Mouse (Mus musculus): ENCODE measurements at regions not wholly inside any gene's neighbourhood (a gene's known extent, or its start where the extent isn't known, plus 50 kb on each side); places are given as distances from the start of the nearest gene placed in this dataset.
A peak's percentile ranks its signal among the peaks of the same experiment; 100 is the strongest.

DNA sequence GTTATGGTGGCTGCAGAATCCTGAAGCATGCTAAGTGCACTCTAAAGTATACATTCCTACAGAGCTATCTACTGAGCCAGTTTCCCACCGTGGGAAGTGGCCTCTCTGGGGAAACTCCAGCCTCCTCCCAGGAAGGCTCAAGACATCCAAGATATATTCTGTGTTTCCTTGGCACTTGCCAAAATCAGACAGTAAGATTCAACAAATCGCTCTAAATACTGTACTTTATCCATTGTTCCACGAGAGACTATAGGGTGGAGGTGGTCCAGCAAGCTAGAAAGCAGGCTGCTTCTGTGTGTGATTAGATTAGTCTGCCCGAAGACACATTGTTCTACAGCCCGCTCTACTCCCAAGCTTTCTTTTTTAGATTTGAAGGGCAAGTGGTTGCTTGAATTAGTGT, 250.5 kb downstream of the Gm11361 start:
- ATAC-seq (ENCODE audit: low FRiP score, low TSS enrichment) (no peak), DNase-seq (ENCODE audit: low spot score) (no peak)
- WGBS, result 14% methylated on average over 5 of the region's 5 CpGs
- H3K9me3 ChIP-seq (ENCODE audit: control insufficient read depth, low read length), result no peaks in the 10 kb centered on the region
- H3K9ac ChIP-seq (ENCODE audit: low read length), result no peak overlapping the region
- H3K4me2 ChIP-seq (replicated peaks; ENCODE audit: low read depth), result no peak overlapping the region
- H3K4me1 ChIP-seq (replicated peaks; ENCODE audit: control insufficient read depth, insufficient read depth), result no peaks in the 10 kb centered on the region
- TF ChIP-seq EP300 (optimal IDR thresholded peaks at IDR 0.05), result no peak
- TF ChIP-seq CTCF (IDR thresholded peaks at IDR 0.05; ENCODE audit: low read depth), result no peak
- no peaks in the 10 kb centered on the region for H3K27me3 ChIP-seq (ENCODE audit: control insufficient read depth, insufficient read depth, low read length)
- peak overlapping the region; percentile 53 for H3K27ac ChIP-seq (replicated peaks)
- H3K36me3 ChIP-seq (ENCODE audit: control insufficient read depth, insufficient read depth, low read length), result no peaks in the 10 kb centered on the region; the same call in 1 of the 2 replicates
- H3K4me3 ChIP-seq (ENCODE audit: low read depth, low read length), result no peak overlapping the region

DNA sequence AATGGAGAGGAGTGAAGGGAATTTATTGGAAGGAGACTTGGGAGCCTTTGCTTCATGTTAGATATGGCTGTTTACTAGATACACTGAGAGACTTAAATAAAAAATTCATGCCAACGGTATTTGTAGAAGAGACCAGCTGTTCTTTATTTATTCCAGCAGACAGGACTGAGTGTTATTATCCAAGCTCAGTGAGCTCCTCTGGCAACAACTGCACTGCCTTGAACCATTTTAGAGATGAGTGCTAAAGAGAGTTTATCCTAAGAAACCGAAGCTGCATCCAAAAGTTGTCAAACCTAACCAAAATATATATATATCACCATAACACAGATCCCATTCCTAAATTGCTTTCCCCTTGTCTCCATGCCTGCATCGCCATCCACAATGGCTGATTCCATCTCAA, 247.0 kb downstream of the Gm11361 start:
- H3K9me3 ChIP-seq (ENCODE audit: control insufficient read depth, low read length), result no peaks in the 10 kb centered on the region
- 55% methylated on average over 3 of the region's 3 CpGs for WGBS
- no peak overlapping the region for H3K4me3 ChIP-seq (ENCODE audit: low read depth, low read length)
- H3K36me3 ChIP-seq (ENCODE audit: control insufficient read depth, insufficient read depth, low read length), result no peaks in the 10 kb centered on the region; the same call in 1 of the 2 replicates
- no peaks in the 10 kb centered on the region for H3K27me3 ChIP-seq (ENCODE audit: control insufficient read depth, insufficient read depth, low read length)
- no peak for TF ChIP-seq CTCF (IDR thresholded peaks at IDR 0.05; ENCODE audit: low read depth)
- no peak for TF ChIP-seq EP300 (optimal IDR thresholded peaks at IDR 0.05)
- no peak overlapping the region for H3K27ac ChIP-seq (replicated peaks)
- no peak for DNase-seq (ENCODE audit: low spot score)
- H3K4me1 ChIP-seq (replicated peaks; ENCODE audit: control insufficient read depth, insufficient read depth), result no peaks in the 10 kb centered on the region
- no peak overlapping the region for H3K4me2 ChIP-seq (replicated peaks; ENCODE audit: low read depth)
- H3K9ac ChIP-seq (ENCODE audit: low read length), result no peak overlapping the region
- no peak for ATAC-seq (ENCODE audit: low FRiP score, low TSS enrichment)

DNA sequence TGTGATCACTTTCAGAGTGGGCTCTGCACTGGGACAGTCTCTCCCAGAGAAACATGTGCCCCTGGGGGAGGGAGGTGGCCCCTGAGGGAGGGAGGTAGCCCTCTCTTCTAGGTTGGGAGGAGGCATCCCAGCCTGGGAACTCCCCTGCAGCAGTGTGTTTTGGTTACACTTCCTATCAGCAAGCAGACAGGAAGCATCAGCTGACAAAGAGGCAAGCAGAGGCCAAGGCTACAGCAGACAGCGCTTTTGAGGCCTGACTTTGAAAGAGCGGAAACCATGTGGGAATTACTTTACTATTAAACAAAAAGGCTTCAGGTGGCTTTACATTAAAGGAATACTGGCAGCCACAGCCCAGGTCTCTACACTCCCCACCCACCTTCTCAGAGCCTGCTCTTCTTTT, 244.8 kb downstream of the Gm11361 start:
- no peak for DNase-seq (ENCODE audit: low spot score)

DNA sequence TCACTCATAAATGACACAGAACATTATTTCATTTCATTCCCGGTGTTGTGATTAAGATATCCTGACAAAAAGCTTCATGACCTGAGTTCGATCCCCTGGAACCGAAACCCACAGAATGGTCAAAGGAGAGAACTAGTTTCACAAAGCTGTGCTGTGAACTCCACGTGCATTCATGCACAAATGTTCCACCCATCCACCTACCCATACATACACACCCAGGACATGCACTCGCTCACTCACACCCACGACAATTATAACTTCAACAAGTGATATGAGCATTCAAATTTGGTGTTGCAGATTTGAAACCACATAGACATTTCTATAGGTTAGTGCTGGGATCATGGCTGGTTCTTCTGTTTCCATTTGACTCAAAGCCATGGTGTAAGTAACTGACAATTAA, 243.4 kb downstream of the Gm11361 start:
- WGBS, result 94% methylated on average over 6 of the region's 6 CpGs
- H3K36me3 ChIP-seq (ENCODE audit: control insufficient read depth, insufficient read depth, low read length), result no peaks in the 10 kb centered on the region; the same call in 1 of the 2 replicates
- H3K27me3 ChIP-seq (ENCODE audit: control insufficient read depth, insufficient read depth, low read length), result no peaks in the 10 kb centered on the region
- no peak overlapping the region for H3K4me2 ChIP-seq (replicated peaks; ENCODE audit: low read depth)
- no peaks in the 10 kb centered on the region for H3K9me3 ChIP-seq (ENCODE audit: control insufficient read depth, low read length)
- no peaks in the 10 kb centered on the region for H3K4me1 ChIP-seq (replicated peaks; ENCODE audit: control insufficient read depth, insufficient read depth)
- H3K27ac ChIP-seq (replicated peaks), result no peak overlapping the region
- ATAC-seq (ENCODE audit: low FRiP score, low TSS enrichment), result no peak
- H3K4me3 ChIP-seq (ENCODE audit: low read depth, low read length), result no peak overlapping the region
- DNase-seq (ENCODE audit: low spot score), result no peak
- TF ChIP-seq EP300 (optimal IDR thresholded peaks at IDR 0.05) (no peak), CTCF (IDR thresholded peaks at IDR 0.05; ENCODE audit: low read depth) (no peak)
- no peak overlapping the region for H3K9ac ChIP-seq (ENCODE audit: low read length)

More for the DNA sequence above, 244.8 kb downstream of the Gm11361 start:
- Histone ChIP-seq H3K27ac (replicated peaks) (no peak overlapping the region), H3K9ac (ENCODE audit: low read length) (no peak overlapping the region), H3K4me3 (ENCODE audit: low read depth, low read length) (no peak overlapping the region), H3K27me3 (ENCODE audit: control insufficient read depth, insufficient read depth, low read length) (no peaks in the 10 kb centered on the region), H3K4me1 (replicated peaks; ENCODE audit: control insufficient read depth, insufficient read depth) (no peaks in the 10 kb centered on the region), H3K36me3 (ENCODE audit: control insufficient read depth, insufficient read depth, low read length) (no peaks in the 10 kb centered on the region; the same call in 1 of the 2 replicates), H3K9me3 (ENCODE audit: control insufficient read depth, low read length) (no peaks in the 10 kb centered on the region), H3K4me2 (replicated peaks; ENCODE audit: low read depth) (no peak overlapping the region)
- 49% methylated on average over 2 of the region's 2 CpGs for WGBS
- ATAC-seq (ENCODE audit: low FRiP score, low TSS enrichment), result peak; percentile 29; the same call in 1 of the 2 replicates
- TF ChIP-seq EP300 (optimal IDR thresholded peaks at IDR 0.05) (no peak), CTCF (IDR thresholded peaks at IDR 0.05; ENCODE audit: low read depth) (no peak)

DNA sequence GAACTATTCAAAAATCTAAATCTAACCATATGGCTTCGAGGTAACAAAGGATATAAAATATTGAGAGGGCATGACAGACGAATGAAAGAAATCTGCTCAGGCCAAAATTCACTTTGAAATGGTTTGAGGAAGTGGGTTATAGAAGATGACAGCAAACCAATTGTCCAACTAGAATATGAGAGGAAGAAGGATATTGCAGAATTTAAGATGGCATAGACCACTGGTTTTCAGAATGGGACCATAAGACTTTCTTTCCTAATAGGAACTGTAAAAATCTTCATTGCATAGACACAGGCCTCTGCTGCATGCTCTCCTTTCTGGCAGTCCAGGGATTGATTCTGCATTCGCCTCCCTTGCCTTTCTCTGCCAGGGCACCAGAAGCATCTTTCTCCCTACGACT, 240.2 kb downstream of the Gm11361 start:
- DNase-seq (ENCODE audit: low spot score), result no peak
- no peak overlapping the region for H3K27ac ChIP-seq (replicated peaks)
- no peak for TF ChIP-seq CTCF (IDR thresholded peaks at IDR 0.05; ENCODE audit: low read depth)
- H3K36me3 ChIP-seq (ENCODE audit: control insufficient read depth, insufficient read depth, low read length), result no peaks in the 10 kb centered on the region
- ATAC-seq (ENCODE audit: low FRiP score, low TSS enrichment), result no peak
- H3K4me1 ChIP-seq (replicated peaks; ENCODE audit: control insufficient read depth, insufficient read depth), result no peaks in the 10 kb centered on the region
- H3K27me3 ChIP-seq (ENCODE audit: control insufficient read depth, insufficient read depth, low read length), result no peaks in the 10 kb centered on the region
- no peak overlapping the region for H3K9ac ChIP-seq (ENCODE audit: low read length)
- H3K9me3 ChIP-seq (ENCODE audit: control insufficient read depth, low read length), result no peaks in the 10 kb centered on the region
- WGBS, result 90% methylated on average over 4 of the region's 4 CpGs
- H3K4me2 ChIP-seq (replicated peaks; ENCODE audit: low read depth), result no peak overlapping the region
- no peak overlapping the region for H3K4me3 ChIP-seq (ENCODE audit: low read depth, low read length)

DNA sequence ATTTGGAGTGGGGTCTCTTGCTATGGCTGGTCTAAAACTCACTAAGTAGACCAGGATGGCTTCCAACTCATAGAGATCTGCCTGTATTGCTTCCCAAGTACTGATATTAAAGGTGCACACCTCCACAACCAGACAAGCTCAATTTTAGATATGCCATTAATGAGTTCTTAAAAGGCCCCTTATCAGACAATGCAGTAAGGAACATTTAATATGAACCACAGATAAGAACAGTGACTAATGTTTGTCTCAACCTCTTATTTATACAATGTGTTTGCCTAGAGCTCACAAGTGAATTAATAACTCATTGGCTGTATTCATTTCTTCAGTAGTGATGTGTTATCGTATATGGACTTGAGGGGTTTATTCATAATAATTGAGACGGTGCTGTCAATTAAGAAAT, 234.7 kb downstream of the Gm11361 start:
- TF ChIP-seq EP300 (optimal IDR thresholded peaks at IDR 0.05) (no peak), CTCF (IDR thresholded peaks at IDR 0.05; ENCODE audit: low read depth) (no peak)
- H3K36me3 ChIP-seq (ENCODE audit: control insufficient read depth, insufficient read depth, low read length), result no peaks in the 10 kb centered on the region
- no peaks in the 10 kb centered on the region for H3K4me1 ChIP-seq (replicated peaks; ENCODE audit: control insufficient read depth, insufficient read depth)
- H3K4me2 ChIP-seq (replicated peaks; ENCODE audit: low read depth), result no peak overlapping the region
- ATAC-seq (ENCODE audit: low FRiP score, low TSS enrichment), result peak; percentile 72
- 62% methylated on average over 2 of the region's 2 CpGs for WGBS
- no peak for DNase-seq (ENCODE audit: low spot score)
- no peaks in the 10 kb centered on the region for H3K9me3 ChIP-seq (ENCODE audit: control insufficient read depth, low read length)
- no peak overlapping the region for H3K9ac ChIP-seq (ENCODE audit: low read length)
- H3K27ac ChIP-seq (replicated peaks), result no peak overlapping the region
- no peaks in the 10 kb centered on the region for H3K27me3 ChIP-seq (ENCODE audit: control insufficient read depth, insufficient read depth, low read length)
- H3K4me3 ChIP-seq (ENCODE audit: low read depth, low read length), result no peak overlapping the region
